Mouse (Mus musculus) liver, embryonic 12.5 days (tissue): ENCODE data around the gene Dscam. TPM values are rescaled to one million over a fixed set of nuclear protein-coding genes. Genes with fewer than 3 reads are reported as not detected.

Experiments used
- ATAC-seq: fragments of 200-750 bp; cut with Nextera tagmentation; 2 replicates; pipeline ENCODE4 v1.8.0; 2017; ENCODE audit warnings: moderate number of reproducible peaks, mild to moderate bottlenecking, moderate library complexity
- H3K27ac ChIP-seq: fragments of 300-500 bp; sonication (generic); 2 replicates; pipeline ENCODE4 v1.5.1; 2016; ENCODE audit warnings: mild to moderate bottlenecking
- H3K27me3 ChIP-seq: fragments of 300-500 bp; sonication (generic); replicated peaks from 2 replicates; pipeline ENCODE4 v1.6.1; 2016; ENCODE audit warnings: mild to moderate bottlenecking, moderate library complexity
- H3K36me3 ChIP-seq: fragments of 300-500 bp; sonication (generic); 2 replicates; pipeline ENCODE4 v1.6.1; 2016; ENCODE audit warnings: mild to moderate bottlenecking, moderate library complexity
- H3K4me1 ChIP-seq: fragments of 300-500 bp; sonication (generic); 2 replicates; pipeline ENCODE4 v1.6.1; 2016
- H3K4me2 ChIP-seq: fragments of 300-500 bp; sonication (generic); 2 replicates; pipeline ENCODE4 v1.6.1; 2016; ENCODE audit warnings: mild to moderate bottlenecking, moderate library complexity
- H3K4me3 ChIP-seq: fragments of 300-500 bp; sonication (generic); 2 replicates; pipeline ENCODE4 v1.5.1; 2016; ENCODE audit warnings: mild to moderate bottlenecking, moderate library complexity
- H3K9ac ChIP-seq: fragments of 300-500 bp; sonication (generic); 2 replicates; pipeline ENCODE4 v1.6.1; 2016; ENCODE audit warnings: mild to moderate bottlenecking, moderate library complexity
- H3K9me3 ChIP-seq: fragments of 300-500 bp; sonication (generic); replicated peaks from 2 replicates; pipeline ENCODE4 v1.6.1; 2016; ENCODE audit warnings: mild to moderate bottlenecking, moderate library complexity
- WGBS: fragments of 180-500 bp; shearing (Covaris S2); methylation state at CpG from one replicate; pipeline ENCODE4 v1.1.7; 2016; ENCODE audit not compliant: insufficient replicate concordance; 5-methylcytosine and 5-hydroxymethylcytosine counted together
- polyA plus RNA-seq: library from polyadenylated mRNA; unstranded; fragments of >200 nt; fragmentation: Nextera tagmentation; extraction: Ambion mirVana; gene quantifications from 2 replicates; pipeline ENCODE4 v1.2.1, GENCODE M21; 2016

Gene Dscam
- polyA plus RNA-seq, 1 experiment from 2014 or later = not detected

DNA sequence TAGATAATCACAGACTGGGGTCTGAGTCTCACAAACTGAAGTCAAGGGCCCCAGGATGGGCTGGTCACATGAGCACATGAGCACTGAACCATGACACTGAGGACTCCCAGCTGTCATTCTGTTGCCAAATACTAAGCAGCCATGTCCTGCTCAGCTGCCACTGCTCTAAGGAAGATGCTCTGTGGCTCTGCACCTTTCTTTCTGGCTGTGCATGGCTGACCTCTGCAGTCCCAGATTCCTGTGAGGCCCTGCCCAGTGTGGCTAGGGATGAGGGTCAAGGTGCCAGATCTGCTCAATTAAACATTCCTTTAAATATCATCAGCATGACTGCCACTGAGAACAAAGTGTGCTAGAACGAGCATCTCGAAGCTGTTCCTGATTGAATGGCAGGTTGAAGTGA lies 70.5 kb downstream of the Dscam start:
- no peak for ATAC-seq
- WGBS = 52% methylated on average over 2 of the region's 2 CpGs

GRCm38 (mm10) chr16:97098508-97098907 lies 72.0 kb downstream of the Dscam start:
- H3K27ac ChIP-seq = no peak overlapping the region
- H3K36me3 ChIP-seq = no peaks in the 10 kb centered on the region
- ATAC-seq = no peak
- H3K4me3 ChIP-seq = no peak overlapping the region
- H3K9me3 ChIP-seq = no peaks in the 10 kb centered on the region
- no peaks in the 10 kb centered on the region for H3K27me3 ChIP-seq
- H3K4me2 ChIP-seq = no peak overlapping the region
- no peaks in the 10 kb centered on the region for H3K4me1 ChIP-seq
- no peak overlapping the region for H3K9ac ChIP-seq
- 72% methylated on average over 5 of the region's 5 CpGs for WGBS

More for the DNA sequence above, 70.5 kb downstream of the Dscam start:
- Histone ChIP-seq H3K36me3 (no peaks in the 10 kb centered on the region), H3K4me2 (no peak overlapping the region), H3K4me3 (no peak overlapping the region), H3K9ac (no peak overlapping the region), H3K27me3 (no peaks in the 10 kb centered on the region), H3K4me1 (no peaks in the 10 kb centered on the region), H3K27ac (no peak overlapping the region), H3K9me3 (no peaks in the 10 kb centered on the region)

DNA sequence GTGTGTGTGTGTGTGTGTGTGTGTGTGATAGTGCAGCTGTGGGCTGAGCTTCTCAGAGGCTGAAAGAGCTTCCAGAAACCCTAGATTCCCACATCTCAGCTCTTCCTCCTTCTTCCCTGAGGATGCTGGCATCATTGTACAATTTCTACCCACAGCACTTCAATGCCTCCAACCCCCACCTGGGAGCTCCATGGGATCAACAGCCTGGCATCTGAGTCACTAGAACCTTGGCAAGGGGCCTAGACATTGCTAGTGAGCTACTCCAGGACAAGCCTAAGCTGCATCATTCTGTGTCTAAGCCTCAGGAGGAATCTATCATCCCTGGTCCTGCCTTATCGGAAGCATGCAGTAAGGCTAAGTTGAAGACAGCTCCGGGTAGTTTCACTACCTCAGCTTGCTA lies 73.8 kb downstream of the Dscam start:
- no peak overlapping the region for H3K4me2 ChIP-seq
- no peaks in the 10 kb centered on the region for H3K9me3 ChIP-seq
- no peak for ATAC-seq
- no peaks in the 10 kb centered on the region for H3K27me3 ChIP-seq
- H3K9ac ChIP-seq = no peak overlapping the region
- no peak overlapping the region for H3K27ac ChIP-seq
- WGBS = 67% methylated on average over 2 of the region's 2 CpGs
- H3K36me3 ChIP-seq = no peaks in the 10 kb centered on the region
- H3K4me1 ChIP-seq = no peaks in the 10 kb centered on the region
- H3K4me3 ChIP-seq = no peak overlapping the region

GRCm38 (mm10) chr16:97095496-97095895 lies 75.1 kb downstream of the Dscam start:
- Histone ChIP-seq H3K27me3 (no peaks in the 10 kb centered on the region), H3K9ac (no peak overlapping the region), H3K36me3 (no peaks in the 10 kb centered on the region), H3K4me2 (no peak overlapping the region), H3K9me3 (no peaks in the 10 kb centered on the region), H3K27ac (no peak overlapping the region), H3K4me1 (no peaks in the 10 kb centered on the region), H3K4me3 (no peak overlapping the region)
- ATAC-seq = no peak
- 60% methylated on average over 1 of the region's 1 CpGs for WGBS

DNA sequence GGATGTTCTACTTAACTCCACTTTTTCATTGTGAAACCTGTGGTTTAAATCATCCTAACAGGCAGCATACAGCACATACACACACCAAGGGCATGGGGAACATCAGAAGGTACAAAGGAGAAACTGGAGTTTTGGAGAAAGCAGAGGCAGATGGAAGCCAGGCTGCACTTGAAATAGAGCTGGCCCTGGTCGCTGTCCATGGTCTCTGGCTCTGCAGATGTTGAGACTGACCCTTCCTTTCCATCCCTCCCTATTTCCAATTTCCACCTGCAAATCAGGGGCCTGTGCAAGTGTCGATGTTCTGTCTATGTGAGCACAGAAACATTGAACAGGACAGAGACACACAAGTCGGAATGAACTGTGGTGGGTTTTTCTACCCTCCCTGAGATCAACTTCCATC lies 81.2 kb downstream of the Dscam start:
- Histone ChIP-seq H3K9me3 (no peaks in the 10 kb centered on the region), H3K4me2 (no peak overlapping the region), H3K4me1 (no peaks in the 10 kb centered on the region), H3K9ac (no peak overlapping the region), H3K36me3 (no peaks in the 10 kb centered on the region), H3K4me3 (no peak overlapping the region), H3K27me3 (no peaks in the 10 kb centered on the region), H3K27ac (no peak overlapping the region)
- 26% methylated on average over 3 of the region's 3 CpGs for WGBS
- ATAC-seq = no peak

- no peaks in the 10 kb centered on the region for H3K4me1 ChIP-seq
- WGBS = 56% methylated on average over 2 of the region's 2 CpGs
- H3K27ac ChIP-seq = no peak overlapping the region
- H3K4me2 ChIP-seq = no peak overlapping the region
- no peak for ATAC-seq
- H3K9ac ChIP-seq = no peak overlapping the region
- no peaks in the 10 kb centered on the region for H3K36me3 ChIP-seq
- no peaks in the 10 kb centered on the region for H3K9me3 ChIP-seq
- H3K27me3 ChIP-seq = no peaks in the 10 kb centered on the region
- no peak overlapping the region for H3K4me3 ChIP-seq
These were observed 86.9 kb downstream of the Dscam start for GRCm38 (mm10) chr16:97083694-97084093.

DNA sequence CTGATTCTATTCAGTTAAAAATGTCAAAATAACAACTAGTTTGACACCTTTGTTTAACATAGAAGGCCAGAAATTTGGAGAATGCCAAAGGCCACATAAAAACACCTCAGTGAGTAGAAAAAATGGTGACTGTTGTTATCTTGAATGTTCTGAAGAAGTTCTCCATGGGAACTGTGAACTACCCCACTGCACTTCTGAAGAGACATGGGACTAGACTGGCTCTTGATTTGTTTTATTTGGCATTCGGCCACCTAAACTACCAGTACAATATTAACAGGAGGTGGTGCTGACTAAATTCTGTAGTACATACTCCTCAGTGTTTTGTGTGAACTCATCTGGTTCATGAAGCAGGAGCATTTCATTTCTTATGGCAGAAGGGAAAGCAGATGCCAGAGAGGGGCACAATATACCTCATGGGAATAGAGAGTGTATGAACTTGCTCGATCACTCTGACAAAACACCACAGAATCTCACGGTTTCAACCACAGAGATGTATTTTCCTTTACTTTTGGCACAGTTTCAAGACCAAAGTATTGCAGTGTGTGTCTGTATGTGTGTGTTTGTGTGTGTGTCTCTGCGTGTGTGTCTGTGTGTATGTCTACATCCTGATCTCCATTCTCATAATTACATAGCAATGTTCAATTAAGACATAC lies 94.5 kb downstream of the Dscam start:
- H3K4me2 ChIP-seq = no peak overlapping the region
- H3K4me1 ChIP-seq = no peaks in the 10 kb centered on the region
- no peak overlapping the region for H3K9ac ChIP-seq
- no peaks in the 10 kb centered on the region for H3K9me3 ChIP-seq
- no peaks in the 10 kb centered on the region for H3K36me3 ChIP-seq
- H3K4me3 ChIP-seq = no peak overlapping the region
- no peaks in the 10 kb centered on the region for H3K27me3 ChIP-seq
- 69% methylated on average over 4 of the region's 4 CpGs for WGBS
- no peak for ATAC-seq
- H3K27ac ChIP-seq = no peak overlapping the region

DNA sequence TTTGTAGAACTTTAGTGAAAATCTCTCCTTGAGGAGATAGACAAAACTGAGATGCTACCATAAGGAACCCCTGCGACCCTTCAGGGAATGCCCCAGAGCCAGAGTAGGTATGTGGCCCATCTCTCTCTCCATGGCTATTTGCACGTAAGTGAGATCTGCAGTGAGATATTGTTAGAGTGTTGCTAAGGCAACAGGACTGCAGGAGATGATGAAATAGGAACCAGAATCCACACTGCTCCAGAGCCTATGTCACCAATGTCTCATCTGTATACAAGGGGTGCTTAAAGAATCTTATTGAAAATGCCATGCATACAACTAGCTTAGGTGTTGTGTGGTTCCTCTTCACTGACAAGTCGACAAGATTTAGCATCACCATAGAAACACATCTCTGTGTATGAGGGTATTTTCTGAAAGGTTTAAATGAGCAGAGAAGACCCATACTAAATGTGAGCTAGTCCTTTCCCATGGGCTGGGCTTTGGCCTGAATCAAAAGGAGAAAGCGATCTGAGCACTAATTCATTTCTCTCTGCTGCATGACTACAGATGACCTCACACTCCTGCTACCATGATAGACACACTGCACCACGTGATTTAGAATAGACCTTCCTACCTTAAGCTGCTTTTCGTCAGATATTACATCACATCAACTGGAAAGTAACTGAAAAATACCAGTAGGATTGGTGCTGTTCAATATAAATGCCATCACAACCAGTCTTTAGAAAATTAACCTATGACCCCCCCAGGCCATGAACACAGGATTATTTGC lies 95.2 kb downstream of the Dscam start:
- H3K36me3 ChIP-seq = no peaks in the 10 kb centered on the region
- H3K4me2 ChIP-seq = no peak overlapping the region
- H3K9ac ChIP-seq = no peak overlapping the region
- ATAC-seq = no peak
- H3K9me3 ChIP-seq = no peaks in the 10 kb centered on the region
- no peak overlapping the region for H3K4me3 ChIP-seq
- 54% methylated on average over 6 of the region's 6 CpGs for WGBS
- H3K27me3 ChIP-seq = no peaks in the 10 kb centered on the region
- H3K4me1 ChIP-seq = no peaks in the 10 kb centered on the region
- no peak overlapping the region for H3K27ac ChIP-seq

- no peak overlapping the region for H3K27ac ChIP-seq
- no peaks in the 10 kb centered on the region for H3K9me3 ChIP-seq
- no peak overlapping the region for H3K4me2 ChIP-seq
- WGBS = 74% methylated on average over 1 of the region's 1 CpGs
- no peak for ATAC-seq
- H3K4me3 ChIP-seq = no peak overlapping the region
- H3K9ac ChIP-seq = no peak overlapping the region
- H3K27me3 ChIP-seq = no peaks in the 10 kb centered on the region
- no peaks in the 10 kb centered on the region for H3K36me3 ChIP-seq
- H3K4me1 ChIP-seq = no peaks in the 10 kb centered on the region
These were observed 96.7 kb downstream of the Dscam start for GRCm38 (mm10) chr16:97073847-97074246.

- H3K36me3 ChIP-seq = no peaks in the 10 kb centered on the region
- no peak overlapping the region for H3K4me2 ChIP-seq
- no peaks in the 10 kb centered on the region for H3K4me1 ChIP-seq
- H3K27ac ChIP-seq = no peak overlapping the region
- H3K9me3 ChIP-seq = no peaks in the 10 kb centered on the region
- no peak overlapping the region for H3K4me3 ChIP-seq
- WGBS = 78% methylated on average over 2 of the region's 2 CpGs
- no peak for ATAC-seq
- H3K9ac ChIP-seq = no peak overlapping the region
- H3K27me3 ChIP-seq = no peaks in the 10 kb centered on the region
These were observed 97.9 kb downstream of the Dscam start for GRCm38 (mm10) chr16:97072624-97073023.

- ATAC-seq = no peak
- H3K4me3 ChIP-seq = no peak overlapping the region
- H3K9ac ChIP-seq = no peak overlapping the region
- H3K27ac ChIP-seq = no peak overlapping the region
- no peaks in the 10 kb centered on the region for H3K4me1 ChIP-seq
- H3K36me3 ChIP-seq = no peaks in the 10 kb centered on the region
- WGBS = 40% methylated on average over 4 of the region's 4 CpGs
- H3K9me3 ChIP-seq = no peaks in the 10 kb centered on the region
- no peaks in the 10 kb centered on the region for H3K27me3 ChIP-seq
- H3K4me2 ChIP-seq = no peak overlapping the region
These were observed 103.7 kb downstream of the Dscam start for GRCm38 (mm10) chr16:97066856-97067255.

DNA sequence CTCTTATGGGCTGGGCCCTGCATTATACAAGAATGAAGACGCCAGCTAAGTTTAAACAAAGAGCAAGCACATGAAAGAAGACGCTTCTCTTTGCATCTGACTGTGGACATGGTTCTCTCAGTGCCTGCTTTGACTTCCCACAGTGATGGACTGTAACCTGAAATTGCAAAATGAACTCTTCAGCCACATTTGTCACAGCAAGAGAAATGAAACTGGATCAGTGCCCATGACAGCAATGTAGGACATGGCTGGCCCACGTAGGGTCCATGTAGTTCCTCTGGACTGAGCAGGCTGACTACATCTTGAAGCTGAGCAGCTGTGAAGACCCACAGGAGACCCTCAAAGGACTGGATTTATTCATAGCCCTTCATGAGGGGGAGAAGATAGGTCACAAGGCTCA lies 108.3 kb downstream of the Dscam start:
- H3K4me2 ChIP-seq = no peak overlapping the region
- no peaks in the 10 kb centered on the region; the same call in 1 of the 2 replicates for H3K27me3 ChIP-seq
- H3K27ac ChIP-seq = no peak overlapping the region
- no peaks in the 10 kb centered on the region for H3K4me1 ChIP-seq
- no peak for ATAC-seq
- H3K9me3 ChIP-seq = no peaks in the 10 kb centered on the region
- no peak overlapping the region for H3K4me3 ChIP-seq
- WGBS = 57% methylated on average over 3 of the region's 3 CpGs
- no peaks in the 10 kb centered on the region for H3K36me3 ChIP-seq
- no peak overlapping the region for H3K9ac ChIP-seq
